Mouse (Mus musculus) forebrain, embryonic 16.5 days (tissue): ENCODE measurements around the gene Nop16. TPM values are rescaled to one million over a fixed set of nuclear protein-coding genes. Genes with fewer than 3 reads are reported as not detected.

ENCODE experiments used
- ATAC-seq: fragments of 200-750 bp; cut with Nextera tagmentation; 2 replicates; pipeline ENCODE4 v1.8.0; 2017; ENCODE audit warnings: mild to moderate bottlenecking, moderate library complexity
- H3K27ac ChIP-seq: fragments of 300-500 bp; sonication (generic); 2 replicates; pipeline ENCODE4 v1.5.1; 2014; ENCODE audit warnings: low read length, control low read depth
- H3K27me3 ChIP-seq: fragments of 300-500 bp; sonication (generic); replicated peaks from 2 replicates; pipeline ENCODE4 v1.6.1; 2014; ENCODE audit warnings: low read length; ENCODE audit not compliant: control insufficient read depth, insufficient read depth
- H3K36me3 ChIP-seq: fragments of 300-500 bp; sonication (generic); 2 replicates; pipeline ENCODE4 v1.6.1; 2014; ENCODE audit not compliant: control insufficient read depth, insufficient read depth
- H3K4me1 ChIP-seq: fragments of 300-500 bp; sonication (generic); replicated peaks from 2 replicates; pipeline ENCODE4 v1.6.1; 2014; ENCODE audit warnings: low read length; ENCODE audit not compliant: control insufficient read depth, insufficient read depth
- H3K4me2 ChIP-seq: fragments of 300-500 bp; sonication (generic); 2 replicates; pipeline ENCODE4 v1.6.1; 2014; ENCODE audit warnings: mild to moderate bottlenecking, low read length, control low read depth
- H3K4me3 ChIP-seq: fragments of 300-500 bp; sonication (generic); replicated peaks from 2 replicates; pipeline ENCODE4 v1.5.1; 2014; ENCODE audit warnings: mild to moderate bottlenecking, low read length, control low read depth
- H3K9ac ChIP-seq: fragments of 300-500 bp; sonication (generic); replicated peaks from 2 replicates; pipeline ENCODE4 v1.6.1; 2014; ENCODE audit warnings: low read depth, low read length, control low read depth
- H3K9me3 ChIP-seq: fragments of 300-500 bp; sonication (generic); 2 replicates; pipeline ENCODE4 v1.6.1; 2016; ENCODE audit warnings: low read length; ENCODE audit not compliant: control insufficient read depth
- WGBS: fragments of 180-500 bp; shearing (Covaris S2); extraction: QIAGEN DNeasy Blood & Tissue Kit; methylation state at CpG from one replicate; pipeline ENCODE4 v1.1.7; 2014; 5-methylcytosine and 5-hydroxymethylcytosine counted together
- microRNA-seq: library from miRNA; unstranded; fragments of <30 nt; microRNA quantifications from one replicate; pipeline ENCODE4, GENCODE M21; 2017
- polyA plus RNA-seq: library from polyadenylated mRNA; unstranded; fragments of >200 nt; fragmentation: Nextera tagmentation; extraction: Ambion mirVana; gene quantifications from 2 replicates; pipeline ENCODE4 v1.2.1, GENCODE M21; 2015

Gene Nop16
- polyA plus RNA-seq, 1 experiment from 2014 or later = 69.8 TPM

- WGBS = 73% methylated on average over 3 of the region's 3 CpGs
- Histone ChIP-seq H3K4me1 (0 out of 2 replicates have a peak, but pooled peaks cover 2% of the 10 kb centered on the region), H3K9ac (no peak overlapping the region), H3K9me3 (no peaks in the 10 kb centered on the region), H3K4me2 (no peak overlapping the region), H3K4me3 (no peak overlapping the region), H3K27me3 (no peaks in the 10 kb centered on the region), H3K36me3 (peaks cover 38% of the 10 kb centered on the region), H3K27ac (no peak overlapping the region)
- ATAC-seq = no peak
These were observed 33.1 kb downstream of the Nop16 start for GRCm38 (mm10) chr13:54556796-54557195.

GRCm38 (mm10) chr13:54556176-54556575 lies 33.7 kb downstream of the Nop16 start:
- no peak overlapping the region for H3K4me2 ChIP-seq
- H3K4me1 ChIP-seq = 0 out of 2 replicates have a peak, but pooled peaks cover 2% of the 10 kb centered on the region
- 93% methylated on average over 9 of the region's 9 CpGs for WGBS
- ATAC-seq = no peak
- no peak overlapping the region for H3K9ac ChIP-seq
- no peaks in the 10 kb centered on the region for H3K9me3 ChIP-seq
- no peak overlapping the region for H3K4me3 ChIP-seq
- no peak overlapping the region for H3K27ac ChIP-seq
- no peaks in the 10 kb centered on the region for H3K27me3 ChIP-seq
- peaks cover 38% of the 10 kb centered on the region for H3K36me3 ChIP-seq

- H3K9me3 ChIP-seq = no peaks in the 10 kb centered on the region
- no peak overlapping the region for H3K27ac ChIP-seq
- no peak overlapping the region for H3K9ac ChIP-seq
- H3K4me3 ChIP-seq = no peak overlapping the region
- no peaks in the 10 kb centered on the region for H3K4me1 ChIP-seq
- 88% methylated on average over 7 of the region's 7 CpGs for WGBS
- H3K4me2 ChIP-seq = no peak overlapping the region
- H3K36me3 ChIP-seq = peaks cover 31% of the 10 kb centered on the region
- no peaks in the 10 kb centered on the region for H3K27me3 ChIP-seq
- ATAC-seq = no peak
These were observed 41.9 kb downstream of the Nop16 start for GRCm38 (mm10) chr13:54548036-54548435.

Small RNA genes within 50 kb of the gene (microRNA-seq; reads per million reads assigned to microRNA genes)
- gene Gm24195 = not detected

Other genes with a start within 250 kb of the Nop16 start
- gene Cplx2, start 218.7 kb downstream of the Nop16 start, polyA plus RNA-seq = 31.8 and 34.3 TPM in 2 replicates
- 85.6 and 93.2 TPM in 2 replicates for gene Thoc3, start 121.2 kb downstream of the Nop16 start, polyA plus RNA-seq
- 26.3 and 27.7 TPM in 2 replicates for gene Simc1, start 86.3 kb downstream of the Nop16 start, polyA plus RNA-seq
- 310 and 319 TPM in 2 replicates for gene 4833439L19Rik, start 24.7 kb downstream of the Nop16 start, polyA plus RNA-seq
- 79.7 and 92.5 TPM in 2 replicates for gene Arl10, start 15.1 kb downstream of the Nop16 start, polyA plus RNA-seq
- 195 and 207 TPM in 2 replicates for gene Higd2a, start 117 bp upstream of the Nop16 start, polyA plus RNA-seq
- gene Cltb, start 21.3 kb upstream of the Nop16 start, polyA plus RNA-seq = 132 and 157 TPM in 2 replicates
- gene Faf2, start 31.7 kb upstream of the Nop16 start, polyA plus RNA-seq = 60.8 and 62.9 TPM in 2 replicates
- 88.9 and 92.2 TPM in 2 replicates for gene Rnf44, start 103.8 kb upstream of the Nop16 start, polyA plus RNA-seq
- gene Cdhr2, start 111.4 kb upstream of the Nop16 start, polyA plus RNA-seq = 0.16 and 0.25 TPM in 2 replicates
- 6.2 and 7.1 TPM in 2 replicates for gene Gprin1, start 159.8 kb upstream of the Nop16 start, polyA plus RNA-seq
- gene Sncb, start 176.5 kb upstream of the Nop16 start, polyA plus RNA-seq = 27.1 and 37.0 TPM in 2 replicates
- gene Eif4e1b, start 193.9 kb upstream of the Nop16 start, polyA plus RNA-seq = not detected in 2 replicates
- 18.6 and 29.7 TPM in 2 replicates for gene Tspan17, start 199.3 kb upstream of the Nop16 start, polyA plus RNA-seq